Mouse (Mus musculus): Measurements from ENCODE around the gene Magi2.

The Magi2 gene
- long read RNA-seq, experiment 1, partial matches to known transcripts, result 0 of 3 reads
- long read RNA-seq, experiment 1, other reads (novel, unspliced or antisense), result 2 of 3 reads
- long read RNA-seq, experiment 2, partial matches to known transcripts, result 0 of 3 reads
- long read RNA-seq, experiment 2, other reads (novel, unspliced or antisense), result 3 of 3 reads

- intact Hi-C loops (cut with DNase I), result no loop called here
Measured at GRCm38 (mm10) chr5:19226866-19227243, at the start of gene Magi2. Gene Magi2 (plus strand): TSS chr5:19227036.

- intact Hi-C loops (cut with DNase I), result no loop called here
Measured at GRCm38 (mm10) chr5:19178594-19178993, 48.2 kb upstream of the Magi2 start.

GRCm38 (mm10) chr5:19186175-19186574, 40.7 kb upstream of the Magi2 start:
- intact Hi-C loops (cut with DNase I), result no loop called here

GRCm38 (mm10) chr5:19211665-19212064, 15.2 kb upstream of the Magi2 start:
- intact Hi-C loops (cut with DNase I), result no loop called here

GRCm38 (mm10) chr5:19226144-19226865, 531 bp upstream of the Magi2 start:
- intact Hi-C loops (cut with DNase I), result no loop called here

- intact Hi-C loops (cut with DNase I), result no loop called here
Measured at GRCm38 (mm10) chr5:19227281-19227680, 445 bp downstream of the Magi2 start.

- intact Hi-C loops (cut with DNase I), result no loop called here
Measured at GRCm38 (mm10) chr5:19227791-19228331, 1.0 kb downstream of the Magi2 start.

- intact Hi-C loops (cut with DNase I), result no loop called here
Measured at GRCm38 (mm10) chr5:19241797-19242196, 15.0 kb downstream of the Magi2 start.

GRCm38 (mm10) chr5:19246426-19246825, 19.6 kb downstream of the Magi2 start:
- intact Hi-C loops (cut with DNase I), result no loop called here

- intact Hi-C loops (cut with DNase I), result no loop called here
Measured at GRCm38 (mm10) chr5:19247266-19247665, 20.4 kb downstream of the Magi2 start.

GRCm38 (mm10) chr5:19262816-19263215, 36.0 kb downstream of the Magi2 start:
- intact Hi-C loops (cut with DNase I), result no loop called here

GRCm38 (mm10) chr5:19264627-19265026, 37.8 kb downstream of the Magi2 start:
- intact Hi-C loops (cut with DNase I), result loop anchor here (5.0 kb wide), 1 partner anchor 347 kb away; no protein-coding TSS in a partner anchor

- intact Hi-C loops (cut with DNase I), result no loop called here
Measured at GRCm38 (mm10) chr5:19292581-19292980, 65.7 kb downstream of the Magi2 start.

GRCm38 (mm10) chr5:19306656-19307055, 79.8 kb downstream of the Magi2 start:
- intact Hi-C loops (cut with DNase I), result no loop called here

GRCm38 (mm10) chr5:19309870-19310269, 83.0 kb downstream of the Magi2 start:
- intact Hi-C loops (cut with DNase I), result no loop called here

- intact Hi-C loops (cut with DNase I), result no loop called here
Measured at GRCm38 (mm10) chr5:19322532-19322931, 95.7 kb downstream of the Magi2 start.

- intact Hi-C loops (cut with DNase I), result no loop called here
Measured at GRCm38 (mm10) chr5:19337561-19337960, 110.7 kb downstream of the Magi2 start.

GRCm38 (mm10) chr5:19368175-19368574, 141.3 kb downstream of the Magi2 start:
- intact Hi-C loops (cut with DNase I), result no loop called here

GRCm38 (mm10) chr5:19395876-19396275, 169.0 kb downstream of the Magi2 start:
- intact Hi-C loops (cut with DNase I), result no loop called here

- intact Hi-C loops (cut with DNase I), result loop anchor here (5.0 kb wide), 2 partner anchors 483 to 928 kb away; no protein-coding TSS in a partner anchor
Measured at GRCm38 (mm10) chr5:19400299-19400698, 173.5 kb downstream of the Magi2 start.

GRCm38 (mm10) chr5:19400738-19401408, 174.0 kb downstream of the Magi2 start:
- intact Hi-C loops (cut with DNase I), result loop anchor here (5.0 kb wide), 2 partner anchors 484 to 929 kb away; no protein-coding TSS in a partner anchor

GRCm38 (mm10) chr5:19404268-19404667, 177.4 kb downstream of the Magi2 start:
- intact Hi-C loops (cut with DNase I), result loop anchor here (5.0 kb wide), 2 partner anchors 487 to 932 kb away; no protein-coding TSS in a partner anchor
